Mouse (Mus musculus) E14TG2a.4 (cell line): ENCODE data around the gene Tmem131l.

Experiments used
- H3K27me3 ChIP-seq: 2 replicates; pipeline ENCODE4 v1.6.1; 2014; ENCODE audit warnings: low read length, control low read depth; ENCODE audit not compliant: insufficient read depth
- H3K36me3 ChIP-seq: 2 replicates; pipeline ENCODE4 v1.6.1; 2014; ENCODE audit warnings: low read length, control low read depth; ENCODE audit not compliant: insufficient read depth
- H3K4me1 ChIP-seq: replicated peaks from 2 replicates; pipeline ENCODE4 v1.6.1; 2014; ENCODE audit warnings: low read depth, low read length, control low read depth
- H3K4me3 ChIP-seq: replicated peaks from 2 replicates; pipeline ENCODE4 v1.5.1; 2014; ENCODE audit warnings: mild to moderate bottlenecking, low read length
- H3K9me3 ChIP-seq: 2 replicates; pipeline ENCODE4 v1.6.1; 2014; ENCODE audit warnings: low read length, control low read depth
- CTCF ChIP-seq: conservative IDR thresholded peaks from 2 replicates; pipeline ENCODE4 v1.5.1; 2014; ENCODE audit warnings: low read length
- NANOG ChIP-seq: IDR thresholded peaks from 2 replicates; pipeline ENCODE4 v1.6.1; 2014; ENCODE audit warnings: borderline replicate concordance, low read length, mixed read lengths
- POU5F1 ChIP-seq: IDR thresholded peaks from 2 replicates; pipeline ENCODE4 v1.6.1; 2014; ENCODE audit warnings: low read length, borderline replicate concordance

Tmem131l gene

DNA sequence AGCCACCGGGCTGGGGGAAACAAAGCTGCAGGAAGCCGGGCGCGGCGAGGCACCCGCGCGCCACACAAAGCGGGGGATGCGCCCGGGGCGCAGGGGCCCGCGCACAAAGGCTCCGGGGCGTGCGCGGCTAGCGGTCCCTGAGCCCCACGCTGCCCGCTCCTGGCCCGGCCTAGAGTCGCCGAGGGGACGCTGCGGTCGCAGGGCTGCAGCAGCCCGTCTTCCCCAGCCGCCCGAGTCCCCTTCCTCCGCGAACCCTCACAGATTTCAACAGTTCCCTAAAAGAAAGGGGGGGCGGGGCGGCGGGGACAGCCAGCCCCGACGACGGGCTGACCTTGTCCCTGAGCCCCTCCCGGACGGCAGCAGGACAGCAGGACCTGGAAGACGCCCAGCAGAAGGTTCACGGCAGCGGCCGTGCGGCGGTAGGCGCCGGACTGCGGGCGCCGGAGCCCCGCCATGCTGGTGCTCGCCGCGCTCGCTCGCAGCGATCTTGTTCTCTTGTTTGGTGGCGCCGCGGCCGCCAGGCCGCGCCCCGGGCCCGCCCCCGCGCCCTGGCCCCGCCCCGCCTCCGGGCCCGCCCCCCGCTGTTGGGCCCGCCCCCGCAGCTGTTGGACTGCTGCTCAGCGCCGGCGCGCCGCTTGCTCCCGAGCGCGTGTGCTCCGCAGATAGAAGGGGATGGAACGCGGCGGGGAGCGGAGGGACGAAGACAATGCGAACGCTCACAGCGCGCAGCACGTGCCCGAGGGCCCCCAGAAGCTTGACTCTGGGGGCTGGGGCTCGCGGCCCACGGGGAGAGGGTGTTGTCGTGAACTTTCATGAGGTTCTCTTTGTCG lies at the start of gene Tmem131l:
TSS of gene Tmem131l (minus strand) at position 530 of the 830 bp plus-strand sequence.
- TF ChIP-seq NANOG (peak; percentile 23; the same call in 1 of the 2 replicates), CTCF (no peak), POU5F1 (no peak)

GRCm38 (mm10) chr3:84086921-84087320 lies 46.9 kb upstream of the Tmem131l start:
- H3K9me3 ChIP-seq: no peaks in the 10 kb centered on the region
- H3K4me3 ChIP-seq: no peak overlapping the region
- no peaks in the 10 kb centered on the region for H3K27me3 ChIP-seq
- no peaks in the 10 kb centered on the region for H3K4me1 ChIP-seq
- no peak for TF ChIP-seq CTCF
- TF ChIP-seq POU5F1: no peak
- TF ChIP-seq NANOG: no peak
- H3K36me3 ChIP-seq: peaks cover 13% of the 10 kb centered on the region; the same call in 1 of the 2 replicates

More for the DNA sequence above, at the start of gene Tmem131l:
- Histone ChIP-seq H3K9me3 (no peaks in the 10 kb centered on the region), H3K4me1 (peaks cover 32% of the 10 kb centered on the region), H3K4me3 (peak within 1 kb of the TSS; percentile 95), H3K27me3 (peaks cover 7% of the 10 kb centered on the region), H3K36me3 (peaks cover 17% of the 10 kb centered on the region)

GRCm38 (mm10) chr3:84086337-84086736 lies 46.4 kb upstream of the Tmem131l start:
- H3K36me3 ChIP-seq: peaks cover 13% of the 10 kb centered on the region; the same call in 1 of the 2 replicates
- no peaks in the 10 kb centered on the region for H3K27me3 ChIP-seq
- H3K4me1 ChIP-seq: no peaks in the 10 kb centered on the region
- H3K9me3 ChIP-seq: no peaks in the 10 kb centered on the region
- no peak overlapping the region for H3K4me3 ChIP-seq
- TF ChIP-seq CTCF (no peak), NANOG (no peak), POU5F1 (no peak)

DNA sequence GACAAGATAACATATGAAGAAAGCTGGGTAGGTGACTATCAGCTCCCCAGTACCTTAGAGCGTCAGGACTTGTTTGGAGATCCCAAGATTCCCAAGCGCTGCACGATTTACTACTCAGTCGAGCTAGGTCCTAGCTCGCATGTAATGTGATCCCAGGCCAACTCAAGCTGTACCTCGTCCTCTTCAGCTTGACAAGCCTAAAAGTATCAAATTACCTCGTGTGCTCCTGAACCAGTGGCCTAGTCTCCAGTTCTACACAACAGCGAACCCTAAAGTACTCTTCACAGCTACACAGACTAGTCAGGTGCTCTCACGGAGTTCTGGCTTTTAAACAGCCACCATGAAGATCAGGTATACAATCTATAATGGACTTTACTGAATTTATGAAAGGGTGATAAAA lies 45.5 kb upstream of the Tmem131l start:
- Histone ChIP-seq H3K27me3 (no peaks in the 10 kb centered on the region), H3K36me3 (peaks cover 12% of the 10 kb centered on the region; the same call in 1 of the 2 replicates), H3K4me3 (no peak overlapping the region), H3K4me1 (no peaks in the 10 kb centered on the region), H3K9me3 (no peaks in the 10 kb centered on the region)
- TF ChIP-seq POU5F1 (no peak), CTCF (no peak)

- TF ChIP-seq POU5F1: no peak
- TF ChIP-seq NANOG: no peak
- no peak for TF ChIP-seq CTCF
- H3K9me3 ChIP-seq: peaks cover 7% of the 10 kb centered on the region; the same call in 1 of the 2 replicates
- no peaks in the 10 kb centered on the region for H3K36me3 ChIP-seq
- no peaks in the 10 kb centered on the region for H3K27me3 ChIP-seq
- H3K4me1 ChIP-seq: no peaks in the 10 kb centered on the region
- no peak overlapping the region for H3K4me3 ChIP-seq
Measured at GRCm38 (mm10) chr3:84081208-84081722, 41.3 kb upstream of the Tmem131l start.

- Histone ChIP-seq H3K4me1 (no peaks in the 10 kb centered on the region), H3K27me3 (no peaks in the 10 kb centered on the region), H3K4me3 (no peak overlapping the region), H3K9me3 (peaks cover 7% of the 10 kb centered on the region; the same call in 1 of the 2 replicates), H3K36me3 (no peaks in the 10 kb centered on the region)
- TF ChIP-seq CTCF (no peak), POU5F1 (no peak), NANOG (no peak)
Measured at GRCm38 (mm10) chr3:84080074-84080473, 40.1 kb upstream of the Tmem131l start.

DNA sequence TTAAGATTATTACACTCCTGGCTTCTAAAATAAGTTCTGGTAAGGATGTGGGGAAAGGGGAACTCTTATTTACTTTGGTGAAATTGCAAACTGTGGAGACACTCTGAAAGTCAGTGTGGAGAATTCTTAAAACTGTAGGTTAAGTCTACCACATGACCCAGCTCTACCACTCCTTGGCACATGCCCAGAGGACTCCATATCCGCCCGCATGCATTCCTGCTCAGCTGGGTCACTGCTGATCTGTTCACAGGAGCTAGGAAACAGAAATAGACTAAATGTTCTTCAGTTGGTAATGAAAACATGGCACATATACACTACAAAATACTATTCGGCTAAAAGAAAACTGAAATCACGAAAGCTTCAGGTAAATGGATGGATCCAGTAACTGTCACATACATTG lies 37.5 kb upstream of the Tmem131l start:
- Histone ChIP-seq H3K4me1 (no peaks in the 10 kb centered on the region), H3K36me3 (no peaks in the 10 kb centered on the region), H3K27me3 (no peaks in the 10 kb centered on the region), H3K9me3 (peaks cover 7% of the 10 kb centered on the region; the same call in 1 of the 2 replicates), H3K4me3 (no peak overlapping the region)
- TF ChIP-seq POU5F1 (no peak), CTCF (no peak), NANOG (no peak)

DNA sequence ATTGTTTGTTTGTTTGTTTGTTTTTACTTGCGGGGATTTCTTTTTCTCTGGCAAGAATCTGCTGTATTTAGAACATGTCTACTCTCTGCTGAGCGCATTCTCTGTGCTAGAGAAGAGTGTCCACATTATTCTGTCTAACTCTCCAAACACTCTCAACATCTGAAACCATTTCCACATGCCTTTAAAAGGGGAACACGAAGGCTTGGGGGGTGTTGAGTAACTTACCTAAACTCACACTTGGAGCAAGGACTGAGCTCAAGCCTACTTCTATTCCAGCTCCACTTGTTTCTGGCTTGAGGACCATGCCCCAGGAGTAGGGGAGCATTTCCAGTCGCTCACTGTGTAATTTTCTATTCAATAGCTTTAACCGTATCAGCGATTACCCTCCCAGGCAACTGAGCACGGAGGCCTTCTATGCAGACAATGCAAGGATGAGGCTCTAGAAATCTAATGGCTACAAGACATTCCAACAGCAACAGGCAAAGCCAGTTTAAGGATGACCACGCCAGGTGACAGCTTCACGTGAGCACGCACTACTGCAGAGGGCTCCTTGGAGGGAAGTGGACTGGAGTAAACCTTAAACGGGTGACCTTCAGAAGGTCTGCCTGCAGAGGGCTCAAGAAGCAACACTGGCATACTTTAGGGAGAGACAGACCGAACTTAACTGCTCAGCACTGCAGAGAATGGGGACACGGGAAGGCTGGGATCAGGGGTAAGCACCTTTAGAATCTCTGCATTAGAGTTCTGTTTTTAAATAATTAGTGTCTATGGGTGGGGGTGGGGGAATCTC lies 36.8 kb upstream of the Tmem131l start:
- Histone ChIP-seq H3K27me3 (no peaks in the 10 kb centered on the region), H3K36me3 (no peaks in the 10 kb centered on the region), H3K9me3 (peaks cover 7% of the 10 kb centered on the region; the same call in 1 of the 2 replicates), H3K4me3 (no peak overlapping the region), H3K4me1 (peaks cover under 1% of the 10 kb centered on the region; the same call in 1 of the 2 replicates)
- TF ChIP-seq CTCF (no peak), NANOG (no peak), POU5F1 (no peak)
